Mouse (Mus musculus) erythroblast, embryonic 14.5 days (primary cell): Measurements from ENCODE around the gene Stra6. TPM values are rescaled to one million over a fixed set of nuclear protein-coding genes. Genes with fewer than 3 reads are reported as not detected.

Source experiments
- H3K27me3 ChIP-seq: 2 replicates; pipeline ENCODE4 v1.6.1; 2012; ENCODE audit warnings: inconsistent platforms; ENCODE audit not compliant: control insufficient read depth
- H3K36me3 ChIP-seq: 2 replicates; pipeline ENCODE4 v1.6.1; 2012; ENCODE audit warnings: mild to moderate bottlenecking, inconsistent platforms; ENCODE audit not compliant: control insufficient read depth
- H3K4me1 ChIP-seq: 2 replicates; pipeline ENCODE4 v1.6.1; 2012; ENCODE audit warnings: inconsistent platforms; ENCODE audit not compliant: control insufficient read depth
- H3K4me3 ChIP-seq: replicated peaks from 2 replicates; pipeline ENCODE3; 2012; ENCODE audit warnings: moderate library complexity, mild to moderate bottlenecking, inconsistent platforms
- H3K9me3 ChIP-seq: 2 replicates; pipeline ENCODE4 v1.6.1; 2012; ENCODE audit warnings: low read length, inconsistent platforms, mixed read lengths; ENCODE audit not compliant: control insufficient read depth
- GATA1 ChIP-seq: IDR thresholded peaks from 2 replicates; pipeline ENCODE4 v1.6.1; 2012; ENCODE audit warnings: low read length, inconsistent platforms, mixed read lengths
- TAL1 ChIP-seq: IDR thresholded peaks from 3 replicates; pipeline ENCODE4 v1.6.1; 2012; ENCODE audit warnings: low read length, inconsistent platforms, mixed read lengths
- polyA plus RNA-seq: library from polyadenylated mRNA; stranded (reverse); fragments of >175 nt; gene quantifications from 2 replicates; pipeline ENCODE4 v1.2.3, GENCODE M21; 2012

The Stra6 gene
- polyA plus RNA-seq, 1 experiment: not detected

DNA sequence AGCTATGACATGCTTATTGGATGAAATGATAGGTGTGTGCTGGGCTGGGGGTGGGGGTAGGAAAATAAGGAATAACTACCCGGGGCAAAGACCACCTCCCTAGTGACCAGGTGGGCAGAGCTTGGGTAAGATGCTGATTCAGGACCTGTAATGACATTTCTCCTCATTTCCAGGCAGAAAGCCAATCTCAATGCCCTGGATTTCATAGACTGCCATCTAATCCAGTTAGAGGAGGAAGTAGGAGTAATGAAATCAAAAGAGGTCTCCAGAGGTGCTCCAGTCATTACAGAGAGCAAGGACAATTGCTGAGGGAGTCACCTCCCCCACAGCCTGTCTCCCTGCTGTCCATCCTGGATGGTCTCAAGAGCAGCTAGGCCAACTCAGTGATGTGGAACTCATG is 3.7 kb upstream of the Stra6 start:
- no peaks in the 10 kb centered on the region; the same call in 1 of the 2 replicates for H3K4me1 ChIP-seq
- H3K9me3 ChIP-seq: no peaks in the 10 kb centered on the region
- TF ChIP-seq GATA1 (no peak), TAL1 (no peak)
- 0 out of 2 replicates have a peak, but pooled peaks cover 2% of the 10 kb centered on the region for H3K27me3 ChIP-seq
- no peak overlapping the region for H3K4me3 ChIP-seq
- H3K36me3 ChIP-seq: no peaks in the 10 kb centered on the region

DNA sequence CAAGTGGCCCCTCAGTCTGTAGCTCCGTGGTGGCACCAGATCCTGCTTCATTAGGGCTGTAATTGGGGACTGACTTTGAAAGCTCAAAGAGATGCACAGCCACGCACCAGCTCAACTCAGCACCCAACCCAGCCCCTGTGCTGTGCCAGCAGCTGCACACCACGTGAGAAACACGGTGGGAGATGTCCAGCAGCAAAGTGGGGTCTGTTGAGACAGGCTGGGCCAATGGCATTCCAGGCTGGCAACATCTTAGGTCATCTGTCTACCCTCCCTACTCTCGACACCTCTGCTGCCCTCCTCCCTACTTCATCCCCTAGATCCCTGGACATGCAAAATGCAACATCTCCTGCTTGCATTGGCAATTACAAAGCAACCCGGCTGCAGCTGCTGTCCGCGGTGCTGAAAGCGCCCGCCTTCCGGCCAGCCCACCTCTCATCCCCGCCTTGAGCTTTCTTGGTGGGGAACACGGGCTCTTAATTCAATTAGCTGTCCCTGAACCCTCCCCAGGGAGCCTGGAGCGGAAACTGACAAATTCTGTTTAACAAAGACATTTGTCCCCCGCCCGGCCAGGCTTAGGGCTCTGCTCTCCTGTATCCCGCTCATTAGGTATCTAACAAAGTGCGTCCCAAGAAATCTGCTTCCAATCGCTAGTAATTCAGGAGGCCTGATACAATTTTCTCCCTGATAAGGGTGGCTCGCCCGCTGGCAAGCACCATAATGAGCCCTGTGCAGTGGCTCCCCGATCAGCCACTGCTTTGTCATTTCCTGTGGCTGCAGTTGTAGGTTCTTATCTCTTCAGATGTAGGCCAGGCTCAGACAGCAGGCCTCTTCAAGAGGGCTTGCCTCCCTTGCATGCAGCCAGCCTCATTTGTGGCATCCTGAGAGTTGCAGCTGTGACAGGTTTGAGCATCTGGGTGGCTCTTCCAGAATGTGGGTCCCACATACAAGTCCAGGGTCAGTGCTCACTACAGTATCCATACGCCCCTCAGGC is 2.6 kb upstream of the Stra6 start:
- TF ChIP-seq TAL1 (no peak), GATA1 (no peak)
- no peak overlapping the region for H3K4me3 ChIP-seq
- H3K27me3 ChIP-seq: 0 out of 2 replicates have a peak, but pooled peaks cover 2% of the 10 kb centered on the region
- H3K4me1 ChIP-seq: no peaks in the 10 kb centered on the region; the same call in 1 of the 2 replicates
- no peaks in the 10 kb centered on the region for H3K9me3 ChIP-seq
- no peaks in the 10 kb centered on the region for H3K36me3 ChIP-seq

DNA sequence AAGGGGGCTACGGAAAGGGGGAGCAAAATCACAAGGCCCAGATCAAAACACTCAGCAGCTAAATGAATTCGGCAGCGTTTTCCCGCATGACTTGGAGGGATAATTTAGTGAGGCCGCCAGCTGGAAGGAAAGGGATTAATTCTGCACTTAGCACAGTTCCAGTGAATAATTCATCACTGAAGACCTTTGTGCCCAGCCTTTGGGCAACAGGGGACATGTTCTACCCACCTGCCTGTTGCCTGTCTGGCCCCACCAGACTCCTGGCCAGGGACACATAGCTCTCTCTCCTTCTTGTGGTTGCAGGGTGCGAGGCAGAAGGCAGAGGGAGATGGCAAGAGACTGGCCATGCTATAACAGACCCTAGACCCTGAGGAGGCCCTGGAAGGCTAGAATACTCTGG is 1.9 kb downstream of the Stra6 start:
- no peaks in the 10 kb centered on the region for H3K36me3 ChIP-seq
- no peak for TF ChIP-seq GATA1
- TF ChIP-seq TAL1: no peak
- 0 out of 2 replicates have a peak, but pooled peaks cover 2% of the 10 kb centered on the region for H3K27me3 ChIP-seq
- no peak overlapping the region for H3K4me3 ChIP-seq
- no peaks in the 10 kb centered on the region for H3K9me3 ChIP-seq
- H3K4me1 ChIP-seq: no peaks in the 10 kb centered on the region; the same call in 1 of the 2 replicates

DNA sequence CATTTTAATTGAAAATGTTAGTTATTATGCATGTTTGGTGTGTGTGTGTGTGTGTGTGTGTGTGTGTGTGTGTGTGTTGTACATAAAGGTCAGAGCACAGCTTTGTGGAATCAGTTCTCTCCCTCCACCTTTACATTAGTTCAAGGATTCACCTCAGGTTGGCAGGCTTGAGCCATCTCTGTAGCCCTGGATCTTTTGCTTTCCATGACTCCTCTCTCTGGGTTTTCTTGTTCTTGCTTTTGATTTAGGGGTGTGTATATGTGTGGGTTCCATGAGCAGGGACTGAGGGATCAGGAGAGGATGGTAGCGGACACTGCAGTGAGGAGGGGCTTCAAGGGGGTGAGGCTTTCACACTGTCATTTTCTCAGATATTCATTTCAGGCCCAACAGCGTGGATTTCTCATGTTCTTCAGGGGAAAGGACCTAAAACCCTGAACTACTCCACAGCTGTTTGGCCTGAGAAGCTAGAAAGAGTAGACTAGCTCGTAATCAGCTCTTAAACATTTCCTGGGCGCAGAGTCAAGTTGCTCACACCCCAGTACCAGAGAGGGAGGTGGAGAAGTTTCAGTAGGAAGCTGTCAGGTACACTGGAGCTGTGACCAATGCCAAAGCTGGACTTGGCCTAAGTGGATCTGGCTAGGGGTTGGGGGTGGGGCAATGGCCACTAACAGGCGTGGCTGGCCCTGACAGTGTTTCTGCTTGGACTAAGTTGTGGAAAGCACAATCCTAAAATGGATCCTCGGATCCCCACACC is 2.6 kb downstream of the Stra6 start:
- Histone ChIP-seq H3K9me3 (no peaks in the 10 kb centered on the region), H3K4me3 (no peak overlapping the region), H3K27me3 (no peaks in the 10 kb centered on the region), H3K4me1 (no peaks in the 10 kb centered on the region; the same call in 1 of the 2 replicates), H3K36me3 (no peaks in the 10 kb centered on the region)
- TF ChIP-seq GATA1 (no peak), TAL1 (no peak)

DNA sequence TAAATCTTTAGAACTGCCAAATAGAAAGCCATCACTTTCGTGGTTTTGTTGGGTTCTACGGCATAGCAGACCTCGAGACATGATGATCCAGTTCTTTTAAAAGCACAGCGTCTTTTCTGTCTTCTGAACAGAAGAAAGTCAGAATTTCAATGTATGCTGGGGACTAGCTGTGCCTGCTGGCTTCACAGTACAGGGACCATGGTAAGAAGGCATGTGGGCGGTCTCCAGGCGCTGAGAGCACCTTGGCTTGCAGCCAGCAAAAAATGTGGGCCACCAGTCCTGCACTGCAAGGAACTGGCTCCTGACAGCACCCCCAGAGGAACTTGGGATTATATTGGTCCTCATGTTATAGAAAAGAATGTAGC is 3.1 kb downstream of the Stra6 start:
- Histone ChIP-seq H3K4me3 (no peak overlapping the region), H3K4me1 (no peaks in the 10 kb centered on the region)
- TF ChIP-seq TAL1: no peak
- no peak for TF ChIP-seq GATA1

DNA sequence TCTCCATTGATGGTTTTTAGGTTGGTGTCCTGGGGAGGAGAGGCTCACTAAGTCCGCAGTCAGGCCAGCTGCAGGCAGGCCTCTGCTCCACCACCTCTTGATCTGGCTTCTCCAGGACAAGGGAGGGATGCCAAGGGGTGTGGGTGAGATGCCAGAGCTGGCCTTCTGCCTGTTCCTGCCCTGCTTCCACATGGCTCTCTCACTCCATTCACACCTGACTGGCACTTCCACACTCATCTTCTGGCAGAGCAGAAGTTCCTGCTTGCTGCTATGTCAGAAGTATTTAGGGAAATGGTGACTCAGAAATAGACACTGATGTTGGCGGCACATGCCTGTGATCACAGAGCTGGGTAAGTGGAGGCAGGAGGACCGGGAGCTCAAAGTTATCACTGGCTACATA is 4.0 kb downstream of the Stra6 start:
- H3K27me3 ChIP-seq: no peaks in the 10 kb centered on the region
- H3K4me1 ChIP-seq: no peaks in the 10 kb centered on the region
- no peaks in the 10 kb centered on the region for H3K36me3 ChIP-seq
- H3K9me3 ChIP-seq: no peaks in the 10 kb centered on the region
- no peak for TF ChIP-seq TAL1
- no peak for TF ChIP-seq GATA1
- no peak overlapping the region for H3K4me3 ChIP-seq

More for the DNA sequence above, 3.1 kb downstream of the Stra6 start:
- H3K27me3 ChIP-seq: no peaks in the 10 kb centered on the region
- H3K36me3 ChIP-seq: no peaks in the 10 kb centered on the region
- H3K9me3 ChIP-seq: no peaks in the 10 kb centered on the region

DNA sequence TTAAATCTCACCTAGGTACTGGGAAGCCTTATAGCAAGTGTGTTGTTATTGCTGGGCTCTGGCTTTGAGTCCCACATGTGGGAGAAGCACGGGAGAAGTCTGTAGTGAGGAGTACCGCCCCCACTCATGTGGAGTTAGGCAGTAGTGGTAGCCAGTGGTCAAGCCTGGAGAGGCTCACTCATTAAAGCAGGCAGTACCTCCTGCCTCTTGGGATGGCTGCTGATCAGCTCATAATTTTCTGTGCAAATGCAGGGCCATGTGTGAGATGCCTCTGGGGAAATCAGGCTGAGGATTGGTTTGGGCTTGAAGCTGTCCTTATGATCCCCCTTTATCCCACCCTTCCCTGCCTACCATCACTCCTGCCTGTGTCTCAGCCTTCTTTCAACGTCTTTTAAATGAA is 11.0 kb downstream of the Stra6 start:
- H3K4me1 ChIP-seq: no peaks in the 10 kb centered on the region
- H3K27me3 ChIP-seq: no peaks in the 10 kb centered on the region
- no peaks in the 10 kb centered on the region for H3K9me3 ChIP-seq
- no peaks in the 10 kb centered on the region for H3K36me3 ChIP-seq
- TF ChIP-seq TAL1 (no peak), GATA1 (no peak)
- no peak overlapping the region for H3K4me3 ChIP-seq

DNA sequence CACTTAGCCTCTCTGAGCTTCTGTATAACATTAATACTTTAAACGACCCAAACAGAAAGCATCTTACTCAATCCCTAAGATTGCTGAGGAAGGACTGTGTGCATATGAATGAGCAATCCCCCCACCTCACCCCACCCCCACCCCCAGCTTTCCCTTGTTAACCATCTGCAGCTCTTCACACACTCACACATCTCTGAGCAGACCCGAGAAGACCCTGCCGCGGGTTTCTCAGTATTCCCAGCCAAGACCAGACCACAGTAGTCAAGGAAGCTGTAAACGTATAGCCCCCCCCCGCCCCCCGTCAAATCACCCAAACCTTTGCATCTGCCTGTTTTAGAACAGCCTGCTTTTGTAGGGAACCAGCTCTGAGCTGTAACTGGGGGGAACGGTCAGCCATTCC is 21.0 kb downstream of the Stra6 start:
- Histone ChIP-seq H3K9me3 (no peaks in the 10 kb centered on the region), H3K4me1 (no peaks in the 10 kb centered on the region), H3K27me3 (no peaks in the 10 kb centered on the region), H3K36me3 (no peaks in the 10 kb centered on the region), H3K4me3 (no peak overlapping the region)
- no peak for TF ChIP-seq TAL1
- no peak for TF ChIP-seq GATA1

DNA sequence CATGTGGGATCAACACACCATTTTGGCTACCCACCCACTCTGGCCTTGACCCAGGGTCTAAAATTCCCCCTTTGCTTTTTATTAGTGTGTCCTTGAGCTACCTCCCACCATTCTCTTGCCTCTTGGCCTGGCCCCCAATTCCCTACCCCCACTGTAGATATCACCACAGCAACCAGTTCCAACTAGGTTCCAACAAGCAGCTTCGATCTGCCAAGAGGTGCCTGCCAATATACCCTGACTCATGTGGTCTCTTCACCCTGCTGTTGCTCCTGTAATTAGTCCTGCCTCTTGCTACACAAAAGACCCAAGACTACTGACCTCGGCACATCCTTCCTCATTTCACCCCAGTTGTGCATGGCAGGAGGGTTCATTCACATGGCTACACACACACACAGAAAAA is 21.5 kb downstream of the Stra6 start:
- Histone ChIP-seq H3K27me3 (no peaks in the 10 kb centered on the region), H3K4me1 (no peaks in the 10 kb centered on the region), H3K9me3 (no peaks in the 10 kb centered on the region), H3K36me3 (no peaks in the 10 kb centered on the region), H3K4me3 (no peak overlapping the region)
- TF ChIP-seq TAL1 (no peak), GATA1 (no peak)
